Mouse (Mus musculus) neural tube, embryonic 13.5 days (tissue): ENCODE data around the gene Stfa2l1. TPM values are rescaled to one million over a fixed set of nuclear protein-coding genes. Genes with fewer than 3 reads are reported as not detected.
"Not testable (repeated sequence)": the region's sequence is repeated elsewhere in the genome, so short reads cannot be mapped to it uniquely, and the experiment has no call there.

Experiments used
- ATAC-seq: fragments of 200-750 bp; cut with Nextera tagmentation; 2 replicates; pipeline ENCODE4 v1.8.0; 2017; ENCODE audit warnings: low read depth, mild to moderate bottlenecking, moderate TSS enrichment, moderate library complexity
- H3K27ac ChIP-seq: fragments of 300-500 bp; sonication (generic); replicated peaks from 2 replicates; pipeline ENCODE4 v1.5.1; 2015; ENCODE audit warnings: moderate library complexity, mild to moderate bottlenecking, inconsistent platforms
- H3K27me3 ChIP-seq: fragments of 300-500 bp; sonication (generic); 2 replicates; pipeline ENCODE4 v1.6.1; 2015; ENCODE audit warnings: mild to moderate bottlenecking, inconsistent platforms
- H3K36me3 ChIP-seq: fragments of 300-500 bp; sonication (generic); 2 replicates; pipeline ENCODE4 v1.6.1; 2015; ENCODE audit warnings: mild to moderate bottlenecking, inconsistent platforms
- H3K4me1 ChIP-seq: fragments of 300-500 bp; sonication (generic); replicated peaks from 2 replicates; pipeline ENCODE4 v1.6.1; 2015; ENCODE audit warnings: inconsistent platforms
- H3K4me2 ChIP-seq: fragments of 300-500 bp; sonication (generic); 2 replicates; pipeline ENCODE4 v1.6.1; 2015; ENCODE audit warnings: inconsistent platforms, mild to moderate bottlenecking, moderate library complexity
- H3K4me3 ChIP-seq: fragments of 300-500 bp; sonication (generic); 2 replicates; pipeline ENCODE4 v1.5.1; 2015; ENCODE audit warnings: mild to moderate bottlenecking, inconsistent platforms
- H3K9ac ChIP-seq: fragments of 300-500 bp; sonication (generic); 2 replicates; pipeline ENCODE4 v1.6.1; 2015; ENCODE audit warnings: moderate library complexity, mild to moderate bottlenecking, inconsistent platforms
- H3K9me3 ChIP-seq: fragments of 300-500 bp; sonication (generic); 2 replicates; pipeline ENCODE4 v1.6.1; 2016; ENCODE audit warnings: inconsistent platforms
- whole genome bisulfite sequencing: fragments of 180-500 bp; shearing (Covaris S2); methylation state at CpG from one replicate; pipeline ENCODE4 v1.1.7; 2015; 5-methylcytosine and 5-hydroxymethylcytosine counted together
- polyA plus RNA-seq: library from polyadenylated mRNA; unstranded; fragments of >200 nt; fragmentation: Nextera tagmentation; extraction: Ambion mirVana; gene quantifications from 2 replicates; pipeline ENCODE4 v1.2.1, GENCODE M21; 2015

The Stfa2l1 gene
- polyA plus RNA-seq: 0.85 and 0.92 TPM in 2 replicates

DNA sequence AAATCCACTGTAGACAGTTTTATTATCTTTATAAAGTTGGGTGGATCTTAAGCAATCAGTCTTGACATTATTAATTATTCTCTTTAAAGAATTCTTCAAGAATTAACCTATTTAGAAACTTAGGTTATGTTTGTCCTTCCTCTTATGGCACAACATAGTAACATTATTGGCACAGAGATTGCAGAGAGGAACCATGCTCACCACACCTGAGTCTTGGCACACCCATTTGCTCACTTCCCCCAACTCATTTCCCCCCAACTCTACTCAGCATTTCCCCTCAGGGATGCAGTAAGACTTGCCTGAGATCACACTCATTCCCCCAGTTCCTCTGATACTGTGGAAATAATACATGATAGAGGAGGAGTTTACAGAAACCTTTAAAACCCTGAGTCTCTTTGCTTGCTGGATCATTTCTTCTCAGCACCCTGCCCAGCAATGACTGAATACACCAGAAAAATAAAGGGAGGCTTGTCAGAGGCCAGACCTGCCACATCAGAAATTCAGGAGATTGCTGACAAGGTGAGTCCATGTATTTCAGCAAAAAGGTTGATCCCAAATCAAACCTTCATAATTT, at the start of gene Stfa2l1:
Gene Stfa2l1 (plus strand): TSS at position 410 of the 574 bp plus-strand sequence.
- no peak within 1 kb of the TSS for H3K9ac ChIP-seq
- H3K4me3 ChIP-seq: no peak within 1 kb of the TSS
- no peaks in the 10 kb centered on the region for H3K4me1 ChIP-seq
- H3K27ac ChIP-seq: no peak within 1 kb of the TSS
- no peaks in the 10 kb centered on the region for H3K9me3 ChIP-seq
- no peak within 1 kb of the TSS for H3K4me2 ChIP-seq
- H3K36me3 ChIP-seq: no peaks in the 10 kb centered on the region
- ATAC-seq: no peak
- no peaks in the 10 kb centered on the region for H3K27me3 ChIP-seq

DNA sequence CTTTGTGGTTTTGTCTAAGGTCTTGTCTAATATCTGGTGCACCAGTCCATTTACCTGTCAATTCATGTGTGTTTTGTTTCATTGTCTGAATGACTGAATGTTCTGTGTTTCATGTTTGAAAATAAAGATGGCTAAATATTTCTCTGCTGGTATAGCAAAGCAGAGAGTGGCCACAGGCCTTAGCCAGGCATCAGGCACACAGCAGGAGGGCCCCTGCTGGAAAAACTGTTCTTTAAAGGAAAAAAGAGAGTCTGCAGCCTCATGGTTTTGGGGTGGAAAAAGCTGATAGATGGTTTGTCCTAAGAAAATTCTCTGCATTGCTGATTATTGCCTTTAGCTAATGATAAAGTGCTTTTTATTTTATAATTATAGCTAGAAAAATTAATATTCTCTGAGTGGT, 45.1 kb upstream of the Stfa2l1 start:
- H3K36me3 ChIP-seq, H3K9me3 ChIP-seq, H3K4me2 ChIP-seq, H3K27ac ChIP-seq, ATAC-seq, H3K4me1 ChIP-seq, H3K27me3 ChIP-seq, H3K9ac ChIP-seq, H3K4me3 ChIP-seq: not testable (repeated sequence)

DNA sequence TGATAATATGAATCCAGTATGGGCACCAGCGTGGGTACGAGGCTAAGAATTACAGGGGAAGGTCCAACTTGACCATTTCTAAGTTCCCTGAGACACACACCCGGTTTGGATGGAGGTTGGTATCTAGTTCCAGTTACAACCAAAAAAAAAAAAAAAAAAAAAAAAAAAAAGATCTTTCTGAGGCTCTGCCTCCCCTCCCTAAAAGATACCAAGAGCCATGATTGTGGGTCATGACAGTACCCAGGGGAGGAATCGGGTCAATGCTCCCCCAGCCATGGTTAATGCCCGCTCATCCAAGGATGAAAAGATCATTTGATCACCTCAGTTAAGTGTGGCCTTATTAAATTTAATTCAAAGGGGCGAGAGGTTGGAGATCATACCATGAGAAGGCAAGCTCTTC, 40.9 kb upstream of the Stfa2l1 start:
- H3K4me1 ChIP-seq, H3K27ac ChIP-seq, H3K9ac ChIP-seq, H3K4me2 ChIP-seq, H3K9me3 ChIP-seq, H3K4me3 ChIP-seq, H3K36me3 ChIP-seq, H3K27me3 ChIP-seq, ATAC-seq: not testable (repeated sequence)
- 93% methylated on average over 6 of the region's 6 CpGs for WGBS

DNA sequence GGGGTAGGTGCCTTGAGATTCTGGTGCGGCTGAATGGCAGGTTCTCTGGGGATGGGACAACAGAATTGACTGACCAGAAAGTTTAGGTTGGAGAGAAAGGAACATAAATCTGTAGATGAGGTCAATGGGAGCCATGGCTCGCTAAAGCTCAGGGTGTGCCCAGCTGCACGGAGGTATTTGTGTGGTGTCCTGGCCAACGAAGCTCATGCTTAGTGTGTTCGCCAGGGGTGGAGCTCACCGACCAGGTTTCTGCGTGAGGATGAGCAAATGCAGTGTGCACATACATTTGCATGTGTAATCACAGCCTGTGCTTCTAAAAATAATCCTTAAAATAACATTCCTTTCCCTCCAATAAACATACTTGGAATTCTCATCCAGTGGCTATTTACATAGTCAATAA, 28.5 kb upstream of the Stfa2l1 start:
- Histone ChIP-seq H3K36me3 (no peaks in the 10 kb centered on the region), H3K9ac (no peak overlapping the region), H3K9me3 (no peaks in the 10 kb centered on the region), H3K27ac (no peak overlapping the region), H3K27me3 (no peaks in the 10 kb centered on the region), H3K4me2 (no peak overlapping the region), H3K4me3 (no peak overlapping the region), H3K4me1 (no peaks in the 10 kb centered on the region)
- no peak for ATAC-seq
- 88% methylated on average over 7 of the region's 7 CpGs for WGBS

DNA sequence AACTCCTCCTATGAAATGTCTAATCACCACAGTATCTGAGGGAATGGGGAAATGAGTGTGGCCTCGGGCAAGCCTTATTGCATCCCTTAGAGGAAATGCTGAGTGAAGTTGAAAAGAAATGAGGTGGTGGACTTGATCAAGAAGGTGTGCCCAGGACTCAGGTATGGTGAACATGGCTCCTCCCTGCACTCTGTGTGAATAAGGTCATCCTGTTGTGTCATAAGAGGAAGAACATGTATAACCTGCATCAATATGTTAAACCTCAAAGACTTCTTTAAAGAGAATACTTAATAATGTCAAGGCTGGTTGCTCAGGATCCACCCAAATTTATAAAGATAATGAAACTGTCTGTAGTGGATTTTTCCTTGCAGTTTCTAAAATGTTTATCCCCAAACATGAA, 25.5 kb upstream of the Stfa2l1 start, which contains the start of gene Csta1:
Gene Csta1 (minus strand): TSS at position 101 of the 400 bp plus-strand sequence.
- 78% methylated on average over 1 of the region's 1 CpGs for WGBS
- Histone ChIP-seq H3K27ac (no peak within 1 kb of the TSS), H3K9ac (no peak within 1 kb of the TSS)

DNA sequence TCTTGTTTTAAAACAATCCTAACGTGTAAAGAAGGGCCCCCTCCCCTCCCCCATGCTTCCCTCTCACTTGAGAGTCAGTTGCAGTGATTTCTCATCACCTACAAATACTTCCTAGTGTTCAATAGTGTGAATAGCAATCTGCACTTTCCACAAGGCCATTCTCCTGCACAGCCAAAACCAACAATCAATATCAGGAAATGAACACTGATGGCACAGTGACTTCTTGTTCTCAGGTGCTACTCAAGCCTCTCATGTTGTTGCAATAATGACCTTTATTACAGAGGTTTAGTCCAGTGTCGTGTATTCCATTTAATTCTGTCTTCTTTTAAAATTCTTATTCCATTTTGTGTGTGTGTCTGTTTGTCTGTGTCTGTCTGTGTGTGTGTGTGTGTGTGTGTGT, 18.4 kb upstream of the Stfa2l1 start:
- no peaks in the 10 kb centered on the region for H3K4me1 ChIP-seq
- no peak overlapping the region for H3K4me3 ChIP-seq
- no peaks in the 10 kb centered on the region for H3K9me3 ChIP-seq
- no peaks in the 10 kb centered on the region for H3K27me3 ChIP-seq
- no peak for ATAC-seq
- no peaks in the 10 kb centered on the region for H3K36me3 ChIP-seq
- H3K4me2 ChIP-seq: no peak overlapping the region
- no peak overlapping the region for H3K27ac ChIP-seq
- WGBS: 75% methylated on average over 2 of the region's 2 CpGs
- no peak overlapping the region for H3K9ac ChIP-seq

More for the DNA sequence above, 25.5 kb upstream of the Stfa2l1 start, which contains the start of gene Csta1:
- H3K9me3 ChIP-seq: no peaks in the 10 kb centered on the region
- no peak within 1 kb of the TSS for H3K4me2 ChIP-seq
- no peak within 1 kb of the TSS for H3K4me3 ChIP-seq
- H3K36me3 ChIP-seq: no peaks in the 10 kb centered on the region
- no peaks in the 10 kb centered on the region for H3K27me3 ChIP-seq
- H3K4me1 ChIP-seq: no peaks in the 10 kb centered on the region
- ATAC-seq: no peak

DNA sequence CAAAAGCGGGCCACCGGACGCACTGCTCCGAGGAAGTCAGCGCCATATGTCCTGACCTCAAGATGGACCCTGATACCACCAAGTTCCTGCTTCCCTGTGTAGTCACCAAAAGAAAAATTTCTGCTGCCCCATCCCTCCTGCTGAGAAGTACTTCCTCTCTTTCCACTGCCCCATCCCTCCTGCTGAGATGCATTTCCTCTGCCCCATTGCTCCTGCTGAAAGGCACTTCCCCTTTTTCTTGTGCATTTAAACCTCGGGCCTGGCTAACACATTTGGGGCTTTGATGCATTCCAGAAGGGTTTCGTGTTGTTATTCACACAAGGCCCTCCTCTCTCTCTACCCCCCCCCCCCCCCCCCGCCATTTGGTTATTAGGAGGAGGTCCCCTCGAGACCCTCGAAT, 11.2 kb downstream of the Stfa2l1 start:
- H3K27me3 ChIP-seq, H3K4me1 ChIP-seq, H3K4me2 ChIP-seq, H3K4me3 ChIP-seq, H3K9ac ChIP-seq, ATAC-seq, H3K36me3 ChIP-seq, H3K27ac ChIP-seq, H3K9me3 ChIP-seq: not testable (repeated sequence)
- WGBS: 76% methylated on average over 10 of the region's 10 CpGs

DNA sequence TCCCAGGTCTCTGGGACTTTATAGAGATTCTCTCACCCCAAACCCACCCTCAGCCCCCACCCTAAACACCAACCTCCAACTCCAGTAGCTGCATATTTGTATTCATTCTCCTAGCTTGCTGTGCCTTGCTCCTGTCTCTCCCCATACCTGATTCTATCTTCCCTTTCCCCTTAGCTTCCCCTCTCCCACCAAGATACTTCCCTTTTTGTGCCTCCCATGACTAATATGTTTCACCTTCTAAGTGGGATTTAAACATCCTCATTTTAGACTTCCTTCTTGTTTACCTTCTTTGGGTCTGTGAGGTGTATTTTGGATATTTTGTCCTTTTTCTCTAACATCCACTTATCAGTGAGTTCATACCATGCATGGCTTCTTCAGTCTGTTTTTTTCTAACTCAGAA, 19.5 kb downstream of the Stfa2l1 start:
- Histone ChIP-seq H3K4me3 (no peak overlapping the region), H3K4me2 (no peak overlapping the region), H3K9me3 (no peaks in the 10 kb centered on the region), H3K27ac (no peak overlapping the region), H3K27me3 (no peaks in the 10 kb centered on the region), H3K4me1 (no peaks in the 10 kb centered on the region), H3K9ac (no peak overlapping the region), H3K36me3 (no peaks in the 10 kb centered on the region)
- no peak for ATAC-seq

DNA sequence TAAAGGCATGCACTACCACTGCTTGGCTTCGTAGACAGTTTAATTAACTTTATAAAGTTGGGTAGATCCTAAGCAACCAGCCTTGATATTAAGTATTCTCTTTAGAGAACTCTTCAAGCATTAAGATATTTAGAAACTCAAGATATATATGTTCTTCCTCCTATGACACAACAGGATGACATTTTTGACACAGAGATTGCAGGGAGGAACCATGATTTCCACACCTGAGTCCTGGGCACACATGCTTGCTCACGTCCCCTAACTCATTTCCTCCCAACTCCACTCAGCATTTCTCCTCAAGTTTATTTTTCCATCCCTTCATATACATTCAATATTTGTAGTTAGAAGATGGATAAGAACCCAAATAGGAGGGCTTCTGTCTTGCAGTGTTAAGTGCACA, 23.3 kb downstream of the Stfa2l1 start:
- 89% methylated on average over 2 of the region's 2 CpGs for WGBS
- Histone ChIP-seq H3K27me3 (no peaks in the 10 kb centered on the region), H3K4me2 (no peak overlapping the region), H3K4me3 (no peak overlapping the region), H3K36me3 (no peaks in the 10 kb centered on the region), H3K9me3 (no peaks in the 10 kb centered on the region), H3K9ac (no peak overlapping the region), H3K4me1 (no peaks in the 10 kb centered on the region), H3K27ac (no peak overlapping the region)
- ATAC-seq: no peak

DNA sequence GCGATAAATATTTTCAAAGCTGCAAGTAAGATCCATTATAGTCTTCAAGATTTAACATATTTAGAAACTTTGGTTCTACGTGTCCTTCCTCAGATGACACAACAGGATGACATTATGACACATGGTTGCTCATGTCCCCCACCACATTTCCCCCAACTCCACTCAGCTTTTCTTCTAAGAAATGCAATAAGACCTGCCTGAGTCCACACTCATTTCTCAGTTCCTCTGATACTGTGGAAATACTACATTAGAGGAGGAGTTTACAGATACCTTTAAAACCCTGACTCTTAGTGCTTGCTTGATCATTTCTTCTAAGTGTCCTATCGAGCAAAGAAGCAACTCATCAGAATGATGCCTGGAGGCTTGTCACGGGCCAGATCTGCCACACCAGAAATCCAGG, 27.3 kb downstream of the Stfa2l1 start, which contains the start of gene Gm5483:
Gene Gm5483 (plus strand): TSS at position 301 of the 400 bp plus-strand sequence.
- H3K36me3 ChIP-seq: not testable (repeated sequence)
- WGBS: 87% methylated on average over 4 of the region's 4 CpGs

DNA sequence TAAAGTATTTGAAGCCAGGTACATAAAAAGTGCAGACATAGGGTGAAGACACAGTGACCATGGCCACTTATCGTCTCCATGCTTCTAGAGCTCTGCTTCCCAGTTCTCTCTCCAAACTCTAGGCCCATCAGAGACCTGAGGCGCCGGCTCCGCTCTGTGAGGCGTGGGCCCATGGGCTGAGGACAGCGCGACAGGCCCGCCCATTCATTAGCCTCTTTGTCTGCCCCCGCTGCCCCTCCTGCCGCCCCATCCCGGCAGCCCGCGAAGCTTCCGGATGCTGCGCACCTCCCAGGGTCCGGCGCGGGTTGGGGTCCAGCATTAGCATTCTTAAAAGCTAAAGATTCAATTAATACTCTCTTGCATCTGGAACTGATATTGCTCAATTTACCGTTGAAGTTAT, 42.6 kb downstream of the Stfa2l1 start:
- Histone ChIP-seq H3K4me3 (no peak overlapping the region), H3K9me3 (no peaks in the 10 kb centered on the region), H3K36me3 (no peaks in the 10 kb centered on the region), H3K4me1 (no peaks in the 10 kb centered on the region), H3K27me3 (no peaks in the 10 kb centered on the region), H3K4me2 (peak overlapping the region; percentile 45), H3K27ac (no peak overlapping the region), H3K9ac (no peak overlapping the region)
- WGBS: 46% methylated on average over 19 of the region's 19 CpGs
- ATAC-seq: no peak

More for the DNA sequence above, 27.3 kb downstream of the Stfa2l1 start, which contains the start of gene Gm5483:
- not testable (repeated sequence) for H3K4me1 ChIP-seq, H3K9me3 ChIP-seq, H3K4me3 ChIP-seq, H3K4me2 ChIP-seq, H3K27ac ChIP-seq, H3K27me3 ChIP-seq, H3K9ac ChIP-seq, ATAC-seq

DNA sequence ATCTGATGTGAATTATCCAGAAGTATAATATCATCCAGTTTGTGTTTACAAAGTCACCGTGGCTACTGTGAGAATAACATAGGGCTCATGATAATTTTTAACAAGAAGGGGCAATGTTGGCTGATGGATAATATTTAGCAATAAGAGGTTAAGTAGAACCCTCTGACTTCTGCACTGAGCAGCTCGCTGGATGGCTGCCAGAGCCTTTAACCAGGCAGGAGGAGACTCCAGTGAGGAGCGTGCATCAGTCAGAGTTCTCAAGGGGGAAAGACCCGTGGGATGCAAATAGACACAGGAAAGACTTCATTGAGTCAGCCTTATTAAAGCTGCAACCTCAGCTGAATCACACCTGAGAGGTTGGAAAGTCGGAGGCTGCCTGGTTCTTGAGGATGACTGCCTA, 47.2 kb downstream of the Stfa2l1 start:
- Histone ChIP-seq H3K4me1 (no peaks in the 10 kb centered on the region), H3K36me3 (no peaks in the 10 kb centered on the region), H3K9ac (no peak overlapping the region), H3K27me3 (no peaks in the 10 kb centered on the region), H3K4me2 (no peak overlapping the region), H3K27ac (no peak overlapping the region), H3K9me3 (no peaks in the 10 kb centered on the region), H3K4me3 (no peak overlapping the region)
- 83% methylated on average over 5 of the region's 5 CpGs for WGBS
- no peak for ATAC-seq

DNA sequence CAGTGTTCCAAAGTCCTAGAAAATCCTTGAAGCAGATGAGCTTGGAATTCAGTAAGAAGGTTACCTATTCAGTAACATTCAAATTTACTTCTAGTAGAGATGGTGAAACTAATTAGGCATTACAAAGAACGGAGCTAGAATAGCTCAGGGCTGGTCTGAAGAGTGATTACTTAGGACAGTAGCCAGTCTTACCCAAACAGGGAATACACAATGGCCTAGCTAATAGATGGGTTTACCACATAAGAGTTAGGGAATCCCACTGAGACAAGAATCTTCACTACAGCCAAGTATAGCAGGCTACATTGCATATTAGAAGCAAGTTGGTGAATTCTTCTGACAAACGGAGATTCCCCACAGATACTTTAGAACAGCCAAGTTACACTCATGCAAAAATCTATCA, 49.1 kb downstream of the Stfa2l1 start:
- not testable (repeated sequence) for ATAC-seq, H3K36me3 ChIP-seq, H3K4me3 ChIP-seq, H3K4me2 ChIP-seq, H3K27ac ChIP-seq, H3K4me1 ChIP-seq, H3K9me3 ChIP-seq, H3K9ac ChIP-seq, H3K27me3 ChIP-seq
- 39% methylated on average over 2 of the region's 2 CpGs for WGBS
